Mouse (Mus musculus) testis, adult 2 months (tissue): ENCODE measurements around the gene Gm36079.
"Not testable (repeated sequence)": the region's sequence is repeated elsewhere in the genome, so short reads cannot be mapped to it uniquely, and the experiment has no call there.

Experiments
- CTCF ChIP-seq: fragments of 200-500 bp; IDR thresholded peaks from 2 replicates; pipeline ENCODE4 v1.5.1; 2012; ENCODE audit warnings: low read depth, mild to moderate bottlenecking, inconsistent platforms, low read length, moderate library complexity; ENCODE audit not compliant: control insufficient read depth, insufficient read depth, insufficient replicate concordance
- POLR2A ChIP-seq: fragments of 200-500 bp; IDR thresholded peaks from 2 replicates; pipeline ENCODE4 v1.6.1; 2012; ENCODE audit warnings: low read depth, mild to moderate bottlenecking, inconsistent platforms, low read length, moderate library complexity; ENCODE audit not compliant: control insufficient read depth

GRCm38 (mm10) chr13:120013962-120014361 lies 12.8 kb downstream of the Gm36079 start:
- not testable (repeated sequence) for TF ChIP-seq CTCF, POLR2A
